Mouse (Mus musculus): ENCODE measurements around the gene Letm1. TPM values are rescaled to one million over a fixed set of nuclear protein-coding genes. Genes with fewer than 3 reads are reported as not detected.

Gene Letm1
- polyA plus RNA-seq, 1 experiment from 2014 or later = 69.5 TPM

DNA sequence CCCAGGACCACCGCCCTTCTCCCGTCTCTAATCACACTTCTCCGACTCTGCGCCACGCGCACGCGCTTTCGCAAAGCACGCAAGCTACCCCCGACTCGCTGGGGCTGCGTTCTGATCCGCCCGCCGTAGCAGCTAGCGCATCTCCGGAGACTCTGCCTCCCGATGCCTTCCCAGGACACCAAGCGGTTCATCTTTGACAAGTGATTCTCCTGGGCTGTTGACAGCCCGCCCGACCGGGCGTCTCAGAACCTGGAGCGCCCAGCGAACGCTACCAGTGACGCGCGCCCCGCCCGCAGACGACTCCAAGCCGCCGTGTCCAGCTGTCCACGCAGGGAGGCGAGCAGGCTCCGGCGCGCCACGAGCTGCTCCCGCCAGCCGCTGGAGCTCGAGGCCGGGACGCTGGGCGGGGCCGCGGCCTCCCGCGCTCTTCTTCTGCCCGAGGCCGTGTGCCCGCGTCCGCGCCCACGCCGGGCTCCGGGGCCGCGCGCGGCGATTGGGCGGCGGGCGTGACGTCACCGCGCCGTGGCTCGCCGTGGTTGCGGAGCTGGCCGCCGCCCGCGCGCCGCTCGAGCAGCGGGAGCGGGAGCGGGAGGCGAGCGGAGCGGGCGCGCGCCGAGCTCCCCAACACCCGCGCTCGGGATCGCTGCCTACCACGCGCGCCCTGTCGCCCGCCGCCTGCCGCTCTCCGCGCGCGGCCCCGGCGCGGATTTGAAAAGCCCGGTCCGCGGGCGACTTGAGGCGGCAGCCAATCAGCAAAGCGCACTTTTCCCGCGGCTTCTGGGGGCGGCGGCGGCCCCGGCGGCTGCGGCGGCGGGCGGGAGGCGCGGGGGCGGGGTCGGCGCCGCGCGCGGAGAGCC lies 37.5 kb upstream of the Letm1 start, which contains the start of gene Nsd2:
Gene Nsd2 (plus strand): TSS at position 850 of the 857 bp plus-strand sequence.
- peak within 1 kb of the TSS; percentile 99 for H3K4me3 ChIP-seq (ENCODE audit: low read depth, low read length)
- WGBS = under 1% methylated on average over 96 of the region's 136 CpGs
- H3K4me1 ChIP-seq (ENCODE audit: control insufficient read depth, insufficient read depth, low read length) = peaks cover 36% of the 10 kb centered on the region
- peak within 1 kb of the TSS; percentile 85 for H3K4me2 ChIP-seq (ENCODE audit: low read depth, low read length)
- no peaks in the 10 kb centered on the region; the same call in 1 of the 2 replicates for H3K27me3 ChIP-seq (ENCODE audit: control insufficient read depth, insufficient read depth, low read length)
- H3K9ac ChIP-seq (replicated peaks; ENCODE audit: low read depth, low read length) = peak within 1 kb of the TSS; percentile 99
- H3K27ac ChIP-seq (ENCODE audit: low read depth, low read length) = peak within 1 kb of the TSS; percentile 99
- ATAC-seq (ENCODE audit: low read depth) = peak; percentile 81
- H3K9me3 ChIP-seq (ENCODE audit: control insufficient read depth, low read length) = no peaks in the 10 kb centered on the region
- no peaks in the 10 kb centered on the region for H3K36me3 ChIP-seq (ENCODE audit: control insufficient read depth, insufficient read depth, low read length)

DNA sequence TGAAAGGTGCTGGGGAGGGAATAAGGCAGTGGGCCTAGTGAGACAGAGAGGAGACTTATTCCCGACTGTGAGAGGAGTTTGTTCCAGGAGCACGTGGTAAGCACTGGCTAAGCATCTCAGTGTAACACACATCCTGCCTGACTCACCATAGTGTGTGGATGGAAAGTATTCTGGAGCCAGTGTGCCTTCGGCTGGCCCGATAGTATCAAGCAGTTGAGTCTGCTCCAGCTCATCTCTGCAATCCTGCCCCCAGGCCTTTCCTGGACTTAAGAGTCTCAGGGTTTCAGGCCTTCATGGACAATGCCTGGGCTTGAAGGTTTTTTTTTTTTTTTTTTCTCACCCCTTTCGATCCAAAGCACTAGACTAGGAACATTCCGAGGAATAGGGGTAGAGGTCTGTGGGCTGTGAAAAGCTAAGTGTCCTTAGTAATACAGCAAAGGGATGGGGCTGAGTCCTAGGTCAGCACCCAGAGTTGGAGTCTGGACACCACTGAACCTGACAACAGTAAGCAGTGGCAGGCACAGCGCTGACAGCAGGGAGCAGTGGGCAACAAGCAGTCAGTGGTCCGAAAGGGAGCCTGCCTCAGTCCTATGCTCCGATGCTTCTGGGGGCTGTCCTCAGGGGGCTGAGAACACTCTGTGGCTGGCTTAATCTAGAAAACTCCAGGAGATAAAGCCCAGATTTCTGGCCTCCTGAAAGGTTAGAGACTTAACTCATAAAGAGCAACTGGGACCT lies 36.7 kb upstream of the Letm1 start:
- peak; percentile 53 for ATAC-seq (ENCODE audit: low read depth)
- peaks cover 30% of the 10 kb centered on the region for H3K4me1 ChIP-seq (ENCODE audit: control insufficient read depth, insufficient read depth, low read length)
- WGBS = 9% methylated on average over 9 of the region's 9 CpGs

DNA sequence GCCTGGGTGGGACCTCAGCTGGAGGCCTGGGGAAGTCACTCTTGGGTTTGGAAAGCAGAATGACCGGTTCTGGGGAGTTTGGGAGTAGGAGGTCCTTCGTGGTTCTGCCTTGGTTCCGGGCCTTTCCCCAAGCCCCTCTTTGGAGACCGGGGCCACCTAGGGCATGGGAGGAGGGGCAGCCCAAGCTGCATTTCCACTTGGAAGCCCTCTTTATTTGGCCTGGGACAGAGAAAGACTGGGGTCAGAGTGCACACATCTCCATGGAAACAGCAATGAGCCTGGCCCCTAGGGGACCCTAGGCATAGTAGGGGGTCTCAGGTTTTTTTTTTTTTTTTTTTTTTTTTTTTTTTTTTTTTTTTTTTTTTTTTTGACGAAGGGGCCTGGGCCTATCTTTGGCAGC lies 35.5 kb upstream of the Letm1 start:
- peaks cover 24% of the 10 kb centered on the region for H3K4me1 ChIP-seq (ENCODE audit: control insufficient read depth, insufficient read depth, low read length)
- no peak overlapping the region for H3K9ac ChIP-seq (replicated peaks; ENCODE audit: low read depth, low read length)
- no peak overlapping the region for H3K27ac ChIP-seq (ENCODE audit: low read depth, low read length)
- H3K4me3 ChIP-seq (ENCODE audit: low read depth, low read length) = no peak overlapping the region
- no peaks in the 10 kb centered on the region for H3K36me3 ChIP-seq (ENCODE audit: control insufficient read depth, insufficient read depth, low read length)
- no peaks in the 10 kb centered on the region for H3K9me3 ChIP-seq (ENCODE audit: control insufficient read depth, low read length)
- H3K27me3 ChIP-seq (ENCODE audit: control insufficient read depth, insufficient read depth, low read length) = no peaks in the 10 kb centered on the region; the same call in 1 of the 2 replicates
- no peak for ATAC-seq (ENCODE audit: low read depth)
- no peak overlapping the region for H3K4me2 ChIP-seq (ENCODE audit: low read depth, low read length)
- 4% methylated on average over 5 of the region's 5 CpGs for WGBS

More for the DNA sequence above, 36.7 kb upstream of the Letm1 start:
- peak overlapping the region; percentile 99 for H3K27ac ChIP-seq (ENCODE audit: low read depth, low read length)
- no peaks in the 10 kb centered on the region for H3K9me3 ChIP-seq (ENCODE audit: control insufficient read depth, low read length)
- H3K4me2 ChIP-seq (ENCODE audit: low read depth, low read length) = peak overlapping the region; percentile 85
- H3K36me3 ChIP-seq (ENCODE audit: control insufficient read depth, insufficient read depth, low read length) = no peaks in the 10 kb centered on the region
- H3K4me3 ChIP-seq (ENCODE audit: low read depth, low read length) = peak overlapping the region; percentile 99
- no peaks in the 10 kb centered on the region; the same call in 1 of the 2 replicates for H3K27me3 ChIP-seq (ENCODE audit: control insufficient read depth, insufficient read depth, low read length)
- H3K9ac ChIP-seq (replicated peaks; ENCODE audit: low read depth, low read length) = peak overlapping the region; percentile 99

DNA sequence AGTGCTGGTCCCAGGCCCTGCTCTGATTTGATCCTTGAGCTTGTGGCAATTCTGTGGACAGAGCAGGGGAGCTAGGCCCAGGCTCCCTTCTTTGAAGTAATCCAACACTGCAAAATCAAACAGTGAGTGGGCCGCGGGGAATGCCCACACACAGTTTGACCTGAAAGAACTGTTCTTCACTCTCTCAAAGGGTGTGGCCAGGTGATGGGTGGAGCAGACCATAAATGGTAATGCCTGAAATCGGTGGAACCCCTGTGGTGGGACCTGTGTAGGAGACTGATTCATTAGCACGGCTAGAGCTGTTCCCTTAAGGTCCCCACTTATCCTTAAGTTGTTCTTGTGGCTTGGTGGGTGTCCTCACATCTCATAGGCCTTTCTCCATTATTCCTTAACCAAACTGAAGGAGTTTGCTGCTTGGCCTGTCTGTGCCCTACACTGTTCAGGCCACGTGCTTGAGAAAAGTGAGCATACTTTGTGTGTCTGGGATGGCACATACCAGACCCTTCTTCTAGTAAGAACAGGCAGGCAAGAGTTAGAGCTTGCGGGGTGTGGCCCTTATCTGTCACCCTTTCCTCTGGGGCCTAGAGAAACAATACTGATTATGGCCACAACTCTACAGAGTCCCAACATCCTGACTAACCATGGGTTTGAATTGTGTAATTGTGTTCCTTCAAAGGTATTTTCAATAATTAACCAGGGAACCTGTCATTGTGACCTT lies 33.5 kb upstream of the Letm1 start:
- H3K4me2 ChIP-seq (ENCODE audit: low read depth, low read length) = no peak overlapping the region
- no peaks in the 10 kb centered on the region for H3K9me3 ChIP-seq (ENCODE audit: control insufficient read depth, low read length)
- no peak overlapping the region for H3K9ac ChIP-seq (replicated peaks; ENCODE audit: low read depth, low read length)
- H3K4me3 ChIP-seq (ENCODE audit: low read depth, low read length) = no peak overlapping the region
- H3K27me3 ChIP-seq (ENCODE audit: control insufficient read depth, insufficient read depth, low read length) = no peaks in the 10 kb centered on the region; the same call in 1 of the 2 replicates
- WGBS = 85% methylated on average over 6 of the region's 6 CpGs
- ATAC-seq (ENCODE audit: low read depth) = no peak
- no peaks in the 10 kb centered on the region for H3K36me3 ChIP-seq (ENCODE audit: control insufficient read depth, insufficient read depth, low read length)
- peaks cover 10% of the 10 kb centered on the region; the same call in 1 of the 2 replicates for H3K4me1 ChIP-seq (ENCODE audit: control insufficient read depth, insufficient read depth, low read length)
- H3K27ac ChIP-seq (ENCODE audit: low read depth, low read length) = no peak overlapping the region

DNA sequence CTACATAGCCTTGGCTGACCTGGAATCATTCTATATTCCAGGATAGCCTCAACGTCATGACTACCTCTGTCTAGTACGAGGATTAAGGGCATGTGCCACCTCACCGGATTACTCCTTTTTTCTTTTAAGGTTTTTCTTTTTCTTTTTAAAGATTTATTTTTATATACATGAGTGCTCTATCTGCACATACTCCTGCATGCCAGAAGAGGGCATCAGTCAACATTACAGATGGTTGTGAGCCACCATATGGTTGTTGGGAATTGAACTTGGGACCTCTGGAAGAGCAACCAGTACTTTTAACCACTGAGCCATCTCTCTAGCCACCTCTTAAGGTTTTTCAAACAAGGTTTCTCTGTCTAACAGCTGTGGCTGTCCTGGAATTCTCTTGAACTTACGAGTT lies 28.9 kb upstream of the Letm1 start:
- H3K4me1 ChIP-seq (ENCODE audit: control insufficient read depth, insufficient read depth, low read length) = no peaks in the 10 kb centered on the region
- H3K9me3 ChIP-seq (ENCODE audit: control insufficient read depth, low read length) = no peaks in the 10 kb centered on the region
- 90% methylated on average over 4 of the region's 4 CpGs for WGBS
- H3K27me3 ChIP-seq (ENCODE audit: control insufficient read depth, insufficient read depth, low read length) = no peaks in the 10 kb centered on the region
- no peak overlapping the region for H3K27ac ChIP-seq (ENCODE audit: low read depth, low read length)
- no peak overlapping the region for H3K4me3 ChIP-seq (ENCODE audit: low read depth, low read length)
- H3K4me2 ChIP-seq (ENCODE audit: low read depth, low read length) = no peak overlapping the region
- no peaks in the 10 kb centered on the region for H3K36me3 ChIP-seq (ENCODE audit: control insufficient read depth, insufficient read depth, low read length)
- no peak overlapping the region for H3K9ac ChIP-seq (replicated peaks; ENCODE audit: low read depth, low read length)
- no peak for ATAC-seq (ENCODE audit: low read depth)

DNA sequence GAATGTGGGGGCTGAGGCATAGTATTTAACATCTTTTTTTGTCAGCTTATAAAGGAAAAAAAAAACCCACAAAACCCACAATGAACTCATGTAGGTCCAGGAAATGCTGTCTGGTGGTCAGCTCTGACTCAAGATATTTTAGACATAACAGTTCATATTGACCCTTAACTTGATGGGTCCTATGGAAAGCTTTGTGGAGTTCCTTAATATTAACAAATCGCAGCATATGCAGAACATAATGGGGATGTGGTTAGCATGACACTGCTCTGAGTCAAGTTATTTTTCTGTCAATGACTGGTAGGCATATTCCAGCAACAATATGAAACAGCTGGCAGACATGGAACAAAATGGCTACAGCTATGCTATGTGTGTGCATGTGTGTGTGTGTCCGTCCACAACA lies 20.7 kb upstream of the Letm1 start:
- H3K4me1 ChIP-seq (ENCODE audit: control insufficient read depth, insufficient read depth, low read length) = no peaks in the 10 kb centered on the region
- no peak for ATAC-seq (ENCODE audit: low read depth)
- H3K27me3 ChIP-seq (ENCODE audit: control insufficient read depth, insufficient read depth, low read length) = no peaks in the 10 kb centered on the region
- no peak overlapping the region for H3K9ac ChIP-seq (replicated peaks; ENCODE audit: low read depth, low read length)
- H3K4me3 ChIP-seq (ENCODE audit: low read depth, low read length) = no peak overlapping the region
- no peak overlapping the region for H3K4me2 ChIP-seq (ENCODE audit: low read depth, low read length)
- no peaks in the 10 kb centered on the region for H3K9me3 ChIP-seq (ENCODE audit: control insufficient read depth, low read length)
- 86% methylated on average over 2 of the region's 2 CpGs for WGBS
- no peak overlapping the region for H3K27ac ChIP-seq (ENCODE audit: low read depth, low read length)
- H3K36me3 ChIP-seq (ENCODE audit: control insufficient read depth, insufficient read depth, low read length) = no peaks in the 10 kb centered on the region

DNA sequence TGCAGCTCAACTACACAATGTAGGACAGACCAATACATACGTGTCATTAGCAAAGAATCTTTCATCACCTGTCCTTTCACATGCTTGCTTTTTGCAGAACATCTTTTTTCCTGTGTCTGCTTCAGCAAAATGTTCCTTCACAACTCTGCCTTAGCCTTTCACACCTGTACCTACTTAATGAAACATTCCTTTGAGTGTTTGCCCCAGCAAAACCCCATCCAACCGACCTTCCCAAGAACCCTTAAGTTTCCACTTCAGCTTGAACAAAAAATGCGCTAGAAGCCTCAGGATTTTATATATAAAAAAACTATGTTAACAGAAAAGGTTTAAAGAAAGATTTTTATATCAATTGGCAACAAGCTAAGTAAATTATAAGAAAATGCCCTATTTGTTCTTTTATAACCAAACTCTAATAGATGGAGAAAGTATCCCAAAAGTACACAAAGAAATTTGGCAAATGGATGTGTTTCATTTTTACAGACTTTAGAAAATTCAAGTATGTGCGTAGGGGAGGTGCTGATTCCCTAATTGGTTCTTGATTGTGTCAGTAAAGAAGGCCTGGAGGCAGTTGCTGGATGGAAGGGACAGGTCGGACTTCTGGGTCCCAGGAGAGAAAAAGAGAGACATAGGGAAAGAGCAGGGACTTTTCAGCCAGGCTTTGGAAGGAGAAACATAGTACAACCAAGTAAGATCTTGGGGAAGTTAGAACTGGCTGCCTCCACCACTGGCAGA lies 9.5 kb upstream of the Letm1 start:
- Histone ChIP-seq H3K27me3 (ENCODE audit: control insufficient read depth, insufficient read depth, low read length) (no peaks in the 10 kb centered on the region), H3K36me3 (ENCODE audit: control insufficient read depth, insufficient read depth, low read length) (no peaks in the 10 kb centered on the region), H3K27ac (ENCODE audit: low read depth, low read length) (no peak overlapping the region), H3K4me2 (ENCODE audit: low read depth, low read length) (no peak overlapping the region), H3K4me1 (ENCODE audit: control insufficient read depth, insufficient read depth, low read length) (no peaks in the 10 kb centered on the region), H3K9ac (replicated peaks; ENCODE audit: low read depth, low read length) (no peak overlapping the region), H3K4me3 (ENCODE audit: low read depth, low read length) (no peak overlapping the region), H3K9me3 (ENCODE audit: control insufficient read depth, low read length) (no peaks in the 10 kb centered on the region)
- ATAC-seq (ENCODE audit: low read depth) = no peak
- 85% methylated on average over 5 of the region's 5 CpGs for WGBS

DNA sequence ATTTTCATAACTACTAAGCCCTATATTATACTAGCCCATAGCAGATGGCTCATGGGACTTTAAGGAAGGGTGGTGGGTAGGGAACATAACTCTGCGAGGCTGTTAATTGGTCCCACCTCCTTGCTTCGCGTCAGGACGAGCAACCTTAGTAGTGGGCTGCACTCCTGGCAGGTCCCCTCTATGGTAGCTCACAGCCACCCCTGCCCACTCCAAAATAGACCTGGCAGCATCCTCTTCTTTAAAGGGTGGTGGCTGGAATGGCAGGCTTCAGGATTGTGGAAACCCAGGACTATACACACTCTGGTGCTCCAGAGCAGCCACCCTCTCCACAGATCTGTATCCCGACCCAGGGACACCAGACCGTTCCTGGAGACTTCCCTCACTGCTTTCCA lies 378 bp upstream of the Letm1 start:
- Histone ChIP-seq H3K9me3 (ENCODE audit: control insufficient read depth, low read length) (no peaks in the 10 kb centered on the region), H3K9ac (replicated peaks; ENCODE audit: low read depth, low read length) (peak overlapping the region; percentile 87), H3K27me3 (ENCODE audit: control insufficient read depth, insufficient read depth, low read length) (no peaks in the 10 kb centered on the region), H3K4me3 (ENCODE audit: low read depth, low read length) (peak overlapping the region; percentile 89), H3K36me3 (ENCODE audit: control insufficient read depth, insufficient read depth, low read length) (no peaks in the 10 kb centered on the region), H3K4me2 (ENCODE audit: low read depth, low read length) (peak overlapping the region; percentile 79), H3K4me1 (ENCODE audit: control insufficient read depth, insufficient read depth, low read length) (peaks cover 15% of the 10 kb centered on the region; the same call in 1 of the 2 replicates), H3K27ac (ENCODE audit: low read depth, low read length) (no peak overlapping the region; the same call in 1 of the 2 replicates)
- peak; percentile 80; the same call in 1 of the 2 replicates for ATAC-seq (ENCODE audit: low read depth)
- 9% methylated on average over 6 of the region's 6 CpGs for WGBS
